Comparison of ENCODE assay signal across 12 mouse cellular contexts in the genomic region with DNA sequence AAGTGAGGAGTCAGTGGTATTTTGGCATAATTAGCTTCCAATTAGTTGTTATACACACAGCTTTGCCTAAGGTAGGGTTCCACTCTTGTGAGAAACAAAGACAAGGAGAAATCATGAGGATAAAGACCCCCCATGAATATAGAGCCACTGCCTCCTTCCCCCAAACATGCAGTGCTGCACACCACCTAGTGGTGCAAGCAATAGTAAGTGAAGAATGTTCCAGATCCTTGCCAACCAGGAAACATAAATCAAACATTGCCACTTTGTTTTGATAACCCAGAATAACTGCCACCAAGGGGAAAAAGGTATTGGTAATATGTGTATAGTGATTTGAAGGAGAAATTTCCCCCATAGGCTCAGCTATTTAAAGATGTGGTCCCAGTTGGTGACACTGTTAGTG. TPM values are rescaled to one million over a fixed set of nuclear protein-coding genes. Genes with fewer than 3 reads are reported as not detected.
DNase-seq lines count a peak whose midpoint lies in the region; TF ChIP-seq lines count a peak whose summit lies in the region.
"Had no signal": no experiment of that assay in that cellular context is flagged by ENCODE, and none has a peak within 500 bp of the region (broad histone marks: within the 10 kb centered on the region; RNA-seq: fewer than 3 reads in every experiment).

No protein-coding gene starts in this region.

- H3K27ac ChIP-seq in layer of hippocampus, adult 2 months: no peak overlapping the region
- H3K27ac ChIP-seq: embryonic facial prominence, embryonic 13.5 days had no signal

- no peaks in the 10 kb centered on the region for H3K79me2 ChIP-seq in myocyte (ENCODE audit: control insufficient read depth, insufficient read depth)

- no peak overlapping the region for H3ac ChIP-seq in myocyte (ENCODE audit: control insufficient read depth, insufficient read length)

- H3K4me3 ChIP-seq in layer of hippocampus, adult 2 months: no peak overlapping the region
- no peak overlapping the region for H3K4me3 ChIP-seq in myocyte
- H3K4me3 ChIP-seq: embryonic facial prominence, embryonic 13.5 days; heart, embryonic 12.5 days had no signal

- no peak for DNase-seq in layer of hippocampus, adult 2 months (ENCODE audit: low spot score in 2 of 2)
- DNase-seq in layer of hippocampus, adult 9-10 months (ENCODE audit: low spot score): no peak
- peak; percentile 43 for DNase-seq in CD4-positive, CD25-positive, alpha-beta regulatory T cell, adult 2 months (ENCODE audit: low read depth, low spot score)
- DNase-seq in ZHBTc4 (ENCODE audit: low read depth, low spot score): peak; percentile 1
- no peak for DNase-seq in left cerebral cortex, adult 11 months (ENCODE audit: low spot score)
- no peak for DNase-seq in left cerebral cortex, adult 8-10 months (ENCODE audit: low spot score in 2 of 2)
- DNase-seq in adrenal gland, postnatal 14 days: no peak
- DNase-seq: cerebellum, adult 8-10 months; left cerebral cortex, postnatal 4 days had no signal

- TF ChIP-seq POLR2A in myocyte (IDR thresholded peaks at IDR 0.05; ENCODE audit: insufficient read length, low read depth): no peak

- TF ChIP-seq CTCF in layer of hippocampus, adult 2 months (conservative IDR thresholded peaks at IDR 0.05): peak; percentile 49

- H3K36me3 ChIP-seq in myocyte (ENCODE audit: control insufficient read depth, insufficient read depth): no peaks in the 10 kb centered on the region
- H3K36me3 ChIP-seq: embryonic facial prominence, embryonic 13.5 days; heart, embryonic 12.5 days had no signal

- peak overlapping the region; percentile 56 for H3K4me2 ChIP-seq in myocyte (ENCODE audit: low read depth)
- H3K4me2 ChIP-seq: embryonic facial prominence, embryonic 13.5 days; heart, embryonic 12.5 days had no signal

- no peaks in the 10 kb centered on the region for H3K27me3 ChIP-seq in myocyte (ENCODE audit: control insufficient read depth, insufficient read depth, insufficient read length)
- H3K27me3 ChIP-seq: embryonic facial prominence, embryonic 13.5 days; heart, embryonic 12.5 days had no signal

TF ChIP-seq in myocyte, 11 proteins besides CTCF, POLR2A, EP300 and RAD21:
- TF ChIP-seq TCF12 (IDR thresholded peaks at IDR 0.05; ENCODE audit: insufficient read depth, poor library complexity, severe bottlenecking) (no peak), E2F4 (IDR thresholded peaks at IDR 0.05; ENCODE audit: insufficient read depth) (no peak)

RNA-seq across cellular contexts. Expression of gene P2ry10b, which starts 11.8 kb away (rescaled TPM):
- under 1 TPM; 0.23 to 0.66 TPM for total RNA-seq in layer of hippocampus, adult 2 months (2021)
- 1.4 TPM for polyA plus RNA-seq in myocyte (2012; fragmentation: generic; extraction: Trizol)
- under 1 TPM; 0.27 to 0.39 (median 0.39) TPM for total RNA-seq in left cerebral cortex, adult 8-10 months (2022)
- total RNA-seq in adrenal gland, postnatal 14 days (2021): 1.4 and 2.5 TPM in 2 replicates

Comparison
In these comparisons a context has a peak if more than half of its experiments do, and no peak if none do; other contexts are left out.
1. DNase-seq: peak in CD4-positive, CD25-positive, alpha-beta regulatory T cell, adult 2 months (single experiment) and ZHBTc4 (single experiment); none in layer of hippocampus, adult 2 months (0 of 2), layer of hippocampus, adult 9-10 months (single experiment), left cerebral cortex, adult 11 months (single experiment), left cerebral cortex, adult 8-10 months (0 of 2) and adrenal gland, postnatal 14 days (single experiment).